Mouse (Mus musculus) layer of hippocampus, adult 6 months (tissue): Measurements from ENCODE around the gene Ptpn22. TPM values are rescaled to one million over a fixed set of nuclear protein-coding genes. Genes with fewer than 3 reads are reported as not detected.

Experiments
- long read RNA-seq, 2 experiments: library from polyadenylated mRNA; unstranded; transcript quantifications; one replicate each; pipeline ENCODE4 v2.0.0; 2019 to 2020
- polyA plus RNA-seq: library from polyadenylated mRNA; unstranded; fragments of <200 nt; fragmentation: Nextera tagmentation; gene quantifications from 2 replicates; pipeline ENCODE4 v1.2.3, GENCODE M21; 2021

Ptpn22 gene
- 0.29 and 0.59 TPM in 2 replicates for polyA plus RNA-seq
- long read RNA-seq, experiment 1 = 0 reads
- long read RNA-seq, experiment 2, partial matches to known transcripts = 0 of 2 reads
- long read RNA-seq, experiment 2, other reads (novel, unspliced or antisense) = 2 of 2 reads

DNA sequence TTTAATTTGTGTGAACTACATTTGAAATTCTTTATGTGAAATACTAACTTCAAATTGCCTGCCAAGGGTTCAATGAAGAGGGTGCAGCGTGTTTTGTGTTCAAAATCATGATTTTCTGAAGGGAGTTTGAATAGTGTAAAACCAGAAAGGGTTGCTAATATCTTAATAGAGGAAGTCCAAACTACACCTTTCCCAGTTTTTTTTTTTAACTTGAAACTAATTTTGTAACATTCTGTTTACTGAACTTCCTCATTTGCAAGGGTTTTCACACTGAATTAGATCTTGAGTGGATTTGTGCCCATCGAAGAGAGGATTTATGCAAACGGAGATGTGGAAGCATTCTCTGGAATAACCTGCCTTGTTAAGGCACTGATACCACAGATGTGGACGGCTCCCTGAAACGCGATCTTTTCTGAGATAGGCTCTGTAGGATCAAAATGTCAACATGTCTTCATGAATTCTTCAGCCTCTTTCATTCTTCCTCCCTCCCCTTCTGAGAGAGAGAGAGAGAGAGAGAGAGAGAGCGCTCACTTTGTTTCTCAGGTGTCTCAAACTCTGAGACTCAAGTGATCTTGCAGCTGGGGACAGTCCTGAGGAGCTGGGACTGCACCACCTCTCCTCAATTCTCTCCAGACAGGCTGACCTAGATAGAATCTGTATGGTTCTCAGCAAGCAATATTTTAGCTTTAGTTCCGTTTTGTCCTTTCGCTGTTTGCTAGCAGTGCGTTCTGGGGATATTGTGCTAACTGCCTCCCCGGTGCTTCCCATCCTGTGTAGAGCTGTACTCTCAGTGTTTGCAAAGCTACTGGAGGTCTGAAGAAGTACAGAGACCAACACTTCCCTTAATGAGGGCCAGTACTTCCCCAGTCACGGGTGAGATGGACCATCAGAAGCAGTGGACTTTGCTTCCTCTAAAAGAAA lies at the start of gene Ptpn22:
Gene Ptpn22 (plus strand): TSS at position 915 of the 921 bp plus-strand sequence.

DNA sequence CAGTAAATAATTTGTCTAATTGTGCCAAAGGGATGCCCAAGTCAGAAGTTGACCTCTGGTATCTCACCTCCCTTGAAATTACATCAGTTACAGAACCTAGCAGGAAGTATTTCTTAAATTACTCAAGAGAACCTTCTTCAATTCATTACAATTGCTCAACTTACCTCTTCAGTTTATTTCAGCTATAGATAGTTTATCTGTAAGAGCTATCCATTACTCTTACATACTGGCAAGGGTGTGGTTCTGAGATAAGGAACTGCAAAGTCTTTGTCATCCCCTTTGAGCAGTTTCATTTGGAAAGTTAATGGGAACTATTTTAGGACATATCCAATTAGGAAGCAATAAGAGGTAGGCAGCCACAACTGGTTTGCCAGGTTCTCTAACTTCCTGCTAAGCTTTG lies 27.2 kb upstream of the Ptpn22 start, which contains the start of gene Bcl2l15:
Gene Bcl2l15 (plus strand): TSS at position 176 of the 400 bp plus-strand sequence.

DNA sequence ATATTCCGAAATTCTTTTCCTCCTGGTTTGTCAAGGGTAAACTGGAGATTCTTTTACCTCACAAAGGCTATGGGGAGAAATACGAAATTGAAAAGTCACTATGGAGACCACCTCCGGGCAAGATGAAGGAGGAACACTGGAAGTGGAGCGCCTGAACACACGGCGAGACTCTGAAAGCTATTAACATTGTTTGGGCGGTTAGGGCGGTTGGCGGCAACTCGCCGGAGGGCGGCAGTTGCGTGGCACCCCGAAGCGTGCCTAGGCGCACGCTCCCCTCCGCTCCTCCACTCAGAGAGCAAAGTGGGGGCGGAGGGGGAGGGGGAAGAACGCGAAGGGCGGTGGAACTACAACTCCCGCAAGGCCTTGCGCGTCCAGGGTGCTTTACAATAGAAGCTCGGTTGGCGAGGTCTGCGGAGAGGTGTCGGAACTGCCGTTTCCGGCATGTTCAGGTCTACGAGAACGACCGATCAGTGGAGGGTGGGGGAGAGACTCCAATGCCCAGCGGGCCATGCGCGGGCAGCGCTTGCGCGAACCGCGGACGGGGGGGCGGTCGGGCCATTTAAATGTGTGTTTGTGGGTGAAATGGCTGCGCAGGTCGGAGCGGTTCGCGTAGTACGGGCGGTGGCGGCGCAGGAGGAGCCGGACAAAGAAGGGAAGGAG lies 54.5 kb downstream of the Ptpn22 start, which contains the start of gene Rsbn1:
Gene Rsbn1 (plus strand): TSS at position 111 of the 660 bp plus-strand sequence.

Other genes starting within 250 kb of the Ptpn22 start
- 0.13 TPM in 1 of 2 replicates, not detected in the other for gene Atg4a-ps, start 213.7 kb upstream of the Ptpn22 start, polyA plus RNA-seq
- gene Olfml3, start 121.8 kb upstream of the Ptpn22 start, polyA plus RNA-seq = 11.0 and 11.8 TPM in 2 replicates
- not detected in 2 replicates for gene Gm10964, start 120.4 kb upstream of the Ptpn22 start, polyA plus RNA-seq
- gene Hipk1, start 68.2 kb upstream of the Ptpn22 start, polyA plus RNA-seq = 12.0 and 15.8 TPM in 2 replicates
- 3.6 and 5.9 TPM in 2 replicates for gene Dclre1b, start 50.4 kb upstream of the Ptpn22 start, polyA plus RNA-seq
- gene Ap4b1, start 50.3 kb upstream of the Ptpn22 start, polyA plus RNA-seq = 11.1 and 12.2 TPM in 2 replicates
- gene Gm43064, start 50.2 kb upstream of the Ptpn22 start, polyA plus RNA-seq = 0.08 TPM in 1 of 2 replicates, not detected in the other
- gene Bcl2l15, start 27.2 kb upstream of the Ptpn22 start, polyA plus RNA-seq = 0.29 and 0.48 TPM in 2 replicates
- gene Rsbn1, start 54.3 kb downstream of the Ptpn22 start, polyA plus RNA-seq = 6.0 TPM in 2 replicates
- 4.8 and 5.4 TPM in 2 replicates for gene Phtf1, start 108.3 kb downstream of the Ptpn22 start, polyA plus RNA-seq